Mouse (Mus musculus) 416B (cell line): ENCODE measurements around the gene Gpt2.

Experiments
- DNase-seq: peaks from one replicate; pipeline ENCODE4 v3.0.0; 2011; ENCODE audit warnings: low read depth

Gpt2 gene

GRCm38 (mm10) chr8:85487906-85488620 is 4.3 kb upstream of the Gpt2 start:
- DNase-seq: no peak

GRCm38 (mm10) chr8:85488631-85489030 is 3.7 kb upstream of the Gpt2 start:
- peak; percentile 27 for DNase-seq

DNA sequence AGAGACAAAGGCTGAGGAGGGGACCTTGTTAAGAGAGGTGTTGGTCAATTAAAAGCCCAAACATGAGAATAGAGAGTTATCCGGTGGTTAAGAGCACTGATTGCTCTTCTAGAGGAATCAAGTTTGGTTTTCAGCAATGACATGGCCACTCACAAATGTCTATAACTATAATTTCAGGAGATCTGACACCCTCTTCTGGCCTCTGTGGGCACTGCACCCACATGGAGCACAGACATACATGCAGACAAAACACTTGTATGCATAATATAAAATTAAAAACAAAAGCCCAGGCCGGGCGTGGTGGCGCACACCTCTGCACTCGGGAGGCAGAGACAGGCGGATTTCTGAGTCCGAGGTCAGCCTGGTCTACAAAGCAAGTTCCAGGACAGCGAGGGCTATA is 2.8 kb upstream of the Gpt2 start:
- peak; percentile 13 for DNase-seq

DNA sequence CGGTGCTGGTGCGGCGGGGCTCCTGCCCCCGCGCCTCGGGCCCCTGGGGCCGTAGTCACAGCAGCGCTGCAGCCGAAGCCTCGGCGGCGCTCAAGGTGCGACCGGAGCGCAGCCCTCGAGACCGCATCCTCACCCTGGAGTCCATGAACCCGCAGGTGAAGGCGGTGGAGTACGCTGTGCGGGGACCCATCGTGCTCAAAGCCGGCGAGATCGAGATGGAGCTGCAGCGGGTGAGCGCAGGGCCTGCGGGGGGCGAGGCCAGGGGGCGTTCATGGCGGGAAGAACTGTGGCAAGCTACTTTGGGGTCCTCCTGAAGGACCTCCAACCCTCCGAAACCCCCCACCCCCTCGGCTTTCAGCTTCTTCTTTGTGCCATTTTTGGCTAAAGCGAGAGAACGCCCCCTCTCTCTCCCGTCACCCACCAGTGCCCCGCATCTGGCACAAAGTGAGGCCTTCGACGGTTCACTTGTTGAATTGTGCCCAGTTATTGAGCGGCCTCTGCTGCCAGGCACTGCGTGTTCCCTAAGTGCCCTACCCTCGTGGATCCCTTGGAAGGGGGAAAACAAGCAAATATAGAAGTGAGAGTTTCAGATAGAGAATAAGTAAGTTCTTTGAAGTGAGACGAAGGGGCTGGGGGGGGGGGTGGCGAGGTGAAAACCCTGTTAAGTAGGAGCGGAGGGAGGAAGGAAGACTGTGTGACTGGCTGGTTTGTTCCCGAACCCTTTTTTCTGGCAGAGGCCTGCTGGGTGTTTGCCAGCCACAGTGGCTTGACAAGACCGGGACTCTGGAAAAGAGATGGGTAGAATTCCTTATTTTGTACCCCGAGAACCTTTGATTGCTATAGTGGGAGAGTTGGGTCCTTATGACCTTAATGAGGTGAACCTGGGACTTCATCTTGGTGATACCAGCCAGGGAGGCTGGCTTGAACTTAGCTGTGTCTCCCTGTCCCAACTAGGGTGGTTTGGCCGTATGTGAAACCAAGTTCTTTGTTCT is 860 bp downstream of the Gpt2 start:
- peak; percentile 35 for DNase-seq

GRCm38 (mm10) chr8:85496125-85496524 is 3.7 kb downstream of the Gpt2 start:
- DNase-seq: no peak

GRCm38 (mm10) chr8:85496778-85497177 is 4.4 kb downstream of the Gpt2 start:
- no peak for DNase-seq

DNA sequence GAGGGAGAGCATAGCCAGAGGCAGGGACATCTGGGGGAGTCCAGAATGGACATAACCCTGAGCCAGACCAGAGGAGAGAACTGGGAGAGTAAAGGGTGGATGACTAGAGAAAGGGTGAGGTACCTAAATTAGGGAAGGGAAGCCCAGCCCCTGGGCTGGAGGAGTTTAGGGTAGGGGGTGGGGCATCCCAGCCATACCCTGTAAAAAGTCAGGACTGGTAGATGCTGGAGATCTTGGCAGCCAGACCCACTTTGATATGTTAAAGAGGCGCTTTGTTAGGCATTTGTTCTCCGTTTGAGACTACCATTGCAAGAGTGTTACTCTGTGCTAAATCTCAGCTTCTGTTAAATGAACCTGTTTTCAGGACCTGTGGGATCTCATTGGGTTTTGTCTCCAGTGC is 6.2 kb downstream of the Gpt2 start:
- DNase-seq: no peak

- no peak for DNase-seq
Observed at GRCm38 (mm10) chr8:85500460-85500859, 8.1 kb downstream of the Gpt2 start.

DNA sequence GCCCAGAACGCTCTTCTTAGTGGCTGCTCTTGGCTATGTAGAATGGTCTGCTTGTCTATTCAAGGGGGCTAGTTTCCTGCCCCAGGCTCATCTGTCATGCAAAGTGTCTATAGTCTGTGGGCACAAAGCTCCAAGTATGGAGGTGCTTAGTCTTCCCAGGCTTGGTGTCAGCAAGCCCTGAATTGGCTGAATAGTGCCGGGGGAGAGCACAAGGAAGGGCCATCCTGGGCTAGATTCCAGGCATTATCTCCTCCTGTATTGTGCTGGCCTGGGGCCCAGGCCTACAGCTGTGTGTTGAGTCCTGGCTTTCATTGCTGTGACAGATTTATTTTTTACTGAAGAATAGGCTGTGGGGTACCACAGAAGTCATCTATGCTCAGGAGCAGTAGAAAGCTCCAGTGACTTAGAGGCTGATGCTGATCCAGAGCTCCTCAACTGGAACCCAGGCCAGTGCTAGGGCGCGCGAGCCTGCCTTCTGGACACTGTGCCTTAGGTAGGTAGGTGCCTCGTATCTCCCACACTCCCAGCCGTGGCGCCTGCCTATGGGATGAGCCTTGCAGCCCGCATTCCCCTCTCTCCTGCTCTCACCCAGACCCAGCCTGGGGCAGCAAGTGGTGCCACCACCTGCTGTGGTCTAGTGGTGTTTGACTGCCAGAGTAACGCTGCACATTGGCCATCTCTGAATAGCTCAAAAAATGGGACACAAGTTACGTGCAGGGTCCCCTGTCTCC is 8.7 kb downstream of the Gpt2 start:
- DNase-seq: no peak

DNA sequence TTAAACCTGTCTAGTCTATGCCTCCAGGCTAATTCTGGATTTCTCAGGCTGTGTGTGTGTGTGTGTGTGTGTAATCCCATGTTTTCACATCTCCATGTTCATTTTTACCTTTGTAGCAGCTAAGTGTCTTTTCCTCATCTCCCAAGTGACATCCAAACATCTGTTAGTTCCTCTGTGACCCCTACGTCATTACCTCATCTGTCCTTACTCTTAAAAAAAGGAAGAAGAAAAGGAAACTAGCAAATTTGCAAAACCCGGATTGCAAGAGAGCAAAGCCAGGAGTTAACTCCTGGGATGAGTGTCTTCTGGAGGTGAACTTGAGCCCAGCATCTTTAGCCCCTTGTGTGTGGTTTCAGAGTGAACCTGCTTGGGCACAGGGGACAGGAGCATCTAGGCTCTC is 10.0 kb downstream of the Gpt2 start:
- no peak for DNase-seq

DNA sequence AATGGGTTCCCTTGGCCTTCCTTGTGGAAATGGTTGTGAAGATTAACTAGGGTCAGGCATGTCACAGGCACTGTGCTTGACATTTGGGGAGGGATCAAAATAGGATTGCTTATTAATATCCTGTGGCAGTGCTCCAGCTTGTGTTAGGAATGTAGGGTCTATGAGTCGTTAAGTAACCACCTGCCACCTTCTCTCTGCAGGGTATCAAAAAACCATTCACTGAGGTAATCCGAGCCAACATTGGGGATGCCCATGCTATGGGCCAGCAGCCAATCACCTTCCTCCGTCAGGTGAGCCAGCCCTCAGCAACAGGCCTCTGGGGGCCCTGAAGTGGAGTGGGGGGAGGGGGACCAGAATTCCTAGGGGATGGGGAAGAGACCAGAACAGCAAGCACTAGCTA is 10.7 kb downstream of the Gpt2 start:
- no peak for DNase-seq

- DNase-seq: no peak
Observed at GRCm38 (mm10) chr8:85504704-85505103, 12.3 kb downstream of the Gpt2 start.

- no peak for DNase-seq
Observed at GRCm38 (mm10) chr8:85506620-85507019, 14.2 kb downstream of the Gpt2 start.

- no peak for DNase-seq
Observed at GRCm38 (mm10) chr8:85508661-85509060, 16.3 kb downstream of the Gpt2 start.

DNA sequence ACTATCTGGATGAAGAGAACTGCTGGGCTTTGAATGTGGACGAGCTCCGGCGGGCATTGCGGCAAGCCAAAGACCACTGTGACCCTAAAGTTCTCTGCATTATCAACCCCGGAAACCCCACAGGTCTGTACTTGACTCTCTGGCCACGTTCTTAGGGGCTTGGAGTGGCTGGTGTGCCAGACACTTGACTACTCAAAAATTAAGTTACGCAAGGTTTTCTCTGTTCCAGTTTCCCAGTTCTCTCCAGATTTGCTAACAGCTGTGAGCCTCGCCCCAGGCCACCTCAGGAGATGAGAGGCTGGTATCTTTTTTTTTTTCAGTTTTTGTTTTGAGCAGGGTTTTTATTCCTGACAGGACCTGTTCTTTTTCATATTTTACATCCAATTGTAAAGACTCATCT is 19.9 kb downstream of the Gpt2 start:
- no peak for DNase-seq

GRCm38 (mm10) chr8:85513283-85513682 is 20.9 kb downstream of the Gpt2 start:
- DNase-seq: no peak

DNA sequence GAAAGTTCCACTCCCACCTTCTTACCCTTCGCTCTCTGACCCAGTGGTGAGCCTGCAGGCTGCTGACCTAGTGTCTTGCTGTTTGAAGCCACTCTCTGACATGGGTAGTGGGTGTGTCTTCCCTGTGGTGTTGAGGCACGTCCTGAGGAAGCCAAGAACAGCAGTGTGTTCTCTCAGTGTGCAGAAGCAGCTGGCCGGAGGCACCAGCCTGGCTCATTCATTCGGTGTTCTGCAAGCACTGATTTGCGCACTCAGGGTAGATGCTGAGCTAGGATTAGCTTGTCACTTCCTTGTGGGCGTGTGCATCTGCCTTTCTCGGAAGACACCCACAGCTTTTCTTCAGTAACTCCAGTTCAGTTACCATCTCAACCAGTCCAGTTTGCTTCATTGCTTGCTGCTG is 23.0 kb downstream of the Gpt2 start:
- DNase-seq: no peak

DNA sequence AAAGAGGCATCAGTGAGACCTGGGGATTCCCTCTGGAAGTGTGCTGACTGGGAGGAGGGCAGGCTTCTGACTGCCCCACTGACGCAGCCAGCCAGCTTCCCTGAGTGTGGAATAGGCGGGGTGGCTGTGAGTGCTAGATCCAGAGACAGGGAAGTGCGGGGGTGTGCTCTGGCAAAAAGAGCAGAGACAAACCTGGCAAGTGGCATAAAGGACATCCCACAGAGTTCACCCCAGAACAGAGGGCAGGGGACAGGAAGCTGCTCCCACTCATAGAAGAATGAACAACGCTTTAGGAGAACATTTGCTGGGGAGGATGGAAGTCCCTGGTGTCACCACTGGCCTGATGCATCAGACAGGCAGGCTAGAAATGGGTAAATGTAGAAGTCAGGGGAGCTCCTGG is 25.0 kb downstream of the Gpt2 start:
- DNase-seq: no peak

DNA sequence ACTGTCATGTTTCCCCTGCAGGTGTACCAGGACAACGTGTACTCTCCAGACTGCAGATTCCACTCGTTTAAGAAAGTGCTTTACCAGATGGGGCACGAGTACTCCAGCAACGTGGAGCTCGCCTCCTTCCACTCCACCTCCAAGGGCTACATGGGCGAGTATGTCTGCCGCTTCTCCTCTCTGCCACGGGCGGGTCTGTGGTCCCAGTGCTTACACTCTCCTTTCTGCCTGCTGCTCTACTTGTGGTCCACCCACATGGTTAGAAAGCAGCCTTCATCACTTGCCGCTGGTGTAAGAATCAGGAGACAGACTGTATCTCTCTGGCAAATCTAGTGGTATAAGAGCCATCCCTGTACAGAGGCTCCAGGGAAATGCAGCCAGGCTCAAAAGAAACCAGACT is 25.6 kb downstream of the Gpt2 start:
- no peak for DNase-seq

GRCm38 (mm10) chr8:85520586-85520985 is 28.2 kb downstream of the Gpt2 start:
- DNase-seq: no peak

GRCm38 (mm10) chr8:85521332-85521731 is 29.0 kb downstream of the Gpt2 start:
- no peak for DNase-seq

GRCm38 (mm10) chr8:85524086-85524485 is 31.7 kb downstream of the Gpt2 start:
- no peak for DNase-seq

- DNase-seq: peak; percentile 65
Observed at GRCm38 (mm10) chr8:85526105-85526504, 33.7 kb downstream of the Gpt2 start.
